Mouse (Mus musculus) inflammation-experienced regulatory T-cells (primary cell): ENCODE results near the gene Slitrk1. TPM values are rescaled to one million over a fixed set of nuclear protein-coding genes. Genes with fewer than 3 reads are reported as not detected.

Source experiments
- polyA plus RNA-seq, 2 experiments: library from polyadenylated mRNA; unstranded; fragments of 100-300 nt; shearing (Covaris generic); gene quantifications; one replicate each; pipeline ENCODE4 v1.2.1; 2017

Gene Slitrk1
- polyA plus RNA-seq, result not detected

GRCm38 (mm10) chr14:108913714-108914263 lies at the start of gene Slitrk1:
Gene Slitrk1 (minus strand): TSS chr14:108914158.

